ENCODE assay signal across 7 mouse cellular contexts in the genomic region with DNA sequence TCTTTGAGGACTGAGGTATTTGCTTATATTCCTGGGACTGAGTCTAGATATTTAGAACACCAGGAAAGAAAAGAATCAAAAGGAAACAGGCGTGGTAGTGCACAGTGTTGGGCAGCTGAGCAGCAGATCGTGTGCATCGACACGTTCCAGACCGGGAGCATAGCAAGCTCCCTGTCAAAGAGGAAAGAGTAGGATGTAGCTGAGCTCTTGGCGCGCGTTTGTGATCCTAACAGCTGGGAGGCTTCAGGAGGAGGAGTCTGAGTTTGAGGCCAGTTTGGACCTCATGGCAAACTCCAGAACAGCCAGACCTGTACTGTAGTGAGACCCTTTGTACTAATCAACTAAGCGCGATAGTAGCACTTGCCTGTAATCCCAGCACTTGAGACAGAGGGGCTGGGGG. TPM values are rescaled to one million over a fixed set of nuclear protein-coding genes. Genes with fewer than 3 reads are reported as not detected.
A peak's percentile ranks its signal among the peaks of the same experiment; 100 is the strongest.
DNase-seq lines count a peak whose midpoint lies in the region; ATAC-seq lines count a peak whose summit lies in the region.

No protein-coding gene starts in this region.

- peaks cover 35% of the 10 kb centered on the region for H3K36me3 ChIP-seq in kidney, embryonic 16.5 days (ENCODE audit: insufficient read depth, low read length)
- peaks cover 43% of the 10 kb centered on the region for H3K36me3 ChIP-seq in liver, embryonic 13.5 days
- H3K36me3 ChIP-seq in stomach, embryonic 14.5 days (ENCODE audit: control insufficient read depth, insufficient read depth, low read length), result peaks cover 26% of the 10 kb centered on the region

- no peaks in the 10 kb centered on the region for H3K27me3 ChIP-seq in kidney, embryonic 16.5 days (ENCODE audit: insufficient read depth, low read length)
- no peaks in the 10 kb centered on the region for H3K27me3 ChIP-seq in liver, embryonic 13.5 days
- no peaks in the 10 kb centered on the region for H3K27me3 ChIP-seq in stomach, embryonic 14.5 days (ENCODE audit: control insufficient read depth, insufficient read depth, low read length)

- peaks cover 17% of the 10 kb centered on the region for H3K4me1 ChIP-seq in kidney, embryonic 16.5 days (ENCODE audit: insufficient read depth, low read length)
- H3K4me1 ChIP-seq in liver, embryonic 13.5 days (replicated peaks), result peaks cover 31% of the 10 kb centered on the region
- H3K4me1 ChIP-seq in stomach, embryonic 14.5 days (ENCODE audit: control insufficient read depth, insufficient read depth, low read length), result peaks cover 18% of the 10 kb centered on the region; the same call in 1 of the 2 replicates

- intact Hi-C loops in heart, postnatal 10 days (cut with DNase I), result no loop called here

- ATAC-seq in kidney, embryonic 16.5 days (ENCODE audit: low FRiP score, low TSS enrichment), result peak; percentile 46; the same call in 1 of the 2 replicates
- no peak for ATAC-seq in liver, embryonic 13.5 days (ENCODE audit: low read depth)
- ATAC-seq in stomach, embryonic 14.5 days (ENCODE audit: insufficient number of reproducible peaks, insufficient read depth, low FRiP score, low read depth), result peak; percentile 75

- no peaks in the 10 kb centered on the region for H3K9me3 ChIP-seq in kidney, embryonic 16.5 days (ENCODE audit: low read length)
- H3K9me3 ChIP-seq in liver, embryonic 13.5 days (replicated peaks), result no peaks in the 10 kb centered on the region
- H3K9me3 ChIP-seq in stomach, embryonic 14.5 days (ENCODE audit: control insufficient read depth, low read depth, low read length), result no peaks in the 10 kb centered on the region

- H3K9ac ChIP-seq in kidney, embryonic 16.5 days (replicated peaks; ENCODE audit: low read length), result 0 out of 2 replicates have a peak overlapping the region, but pooled peaks have one; percentile 7
- peak overlapping the region; percentile 90 for H3K9ac ChIP-seq in liver, embryonic 13.5 days
- H3K9ac ChIP-seq in stomach, embryonic 14.5 days (replicated peaks; ENCODE audit: low read depth, low read length), result no peak overlapping the region

- DNase-seq in kidney, adult 8-10 months, result no peak
- DNase-seq in heart, postnatal 10 days, result peak; percentile 59 to 64
- DNase-seq in liver, embryonic 13.5 days, result no peak
- no peak for DNase-seq in layer of hippocampus, postnatal 25 days (ENCODE audit: extremely low spot score in 1 of 2, low spot score in 1 of 2)
- no peak for DNase-seq in left cerebral cortex, adult 18-20 months (ENCODE audit: low spot score in 2 of 2)

- 52% methylated on average over 10 of the region's 10 CpGs for WGBS in kidney, embryonic 16.5 days
- WGBS in liver, embryonic 13.5 days (ENCODE audit: insufficient replicate concordance), result 84% methylated on average over 10 of the region's 10 CpGs
- WGBS in stomach, embryonic 14.5 days, result 39% methylated on average over 10 of the region's 10 CpGs

- peak overlapping the region; percentile 96 for H3K27ac ChIP-seq in kidney, embryonic 16.5 days (ENCODE audit: low read length)
- H3K27ac ChIP-seq in liver, embryonic 13.5 days, result peak overlapping the region; percentile 91
- peak overlapping the region; percentile 96 for H3K27ac ChIP-seq in stomach, embryonic 14.5 days (ENCODE audit: low read length)

- peak overlapping the region; percentile 85 for H3K4me2 ChIP-seq in kidney, embryonic 16.5 days (replicated peaks; ENCODE audit: low read depth, low read length)
- peak overlapping the region; percentile 88 for H3K4me2 ChIP-seq in liver, embryonic 13.5 days
- H3K4me2 ChIP-seq in stomach, embryonic 14.5 days (replicated peaks; ENCODE audit: low read depth, low read length), result peak overlapping the region; percentile 68

- no peak overlapping the region; the same call in 1 of the 2 replicates for H3K4me3 ChIP-seq in kidney, embryonic 16.5 days (ENCODE audit: low read length)
- 0 out of 2 replicates have a peak overlapping the region, but pooled peaks have one; percentile 91 for H3K4me3 ChIP-seq in liver, embryonic 13.5 days (replicated peaks)
- peak overlapping the region; percentile 3 for H3K4me3 ChIP-seq in stomach, embryonic 14.5 days (ENCODE audit: low read depth, low read length)

RNA-seq across cellular contexts. Expression of a gene that starts 0.8 kb away (rescaled TPM):
- 38.8 and 41.6 TPM in 2 replicates for polyA plus RNA-seq in kidney, embryonic 16.5 days (2015; fragmentation: Nextera tagmentation; extraction: Ambion mirVana)
- 10 to 100 TPM; 29.2 to 33.4 TPM for total RNA-seq in heart, postnatal 10 days (2021)
- polyA plus RNA-seq in liver, embryonic 13.5 days (2015; fragmentation: Nextera tagmentation; extraction: Ambion mirVana), result 12.3 and 12.8 TPM in 2 replicates
- polyA plus RNA-seq in stomach, embryonic 14.5 days (2014; fragmentation: Nextera tagmentation; extraction: Ambion mirVana), result 64.0 and 64.9 TPM in 2 replicates
- total RNA-seq in layer of hippocampus, postnatal 25 days (2021), result 10 to 100 TPM; 17.6 to 21.3 TPM
- 10 to 100 TPM; 40.3 to 44.7 TPM for total RNA-seq in left cerebral cortex, adult 18-20 months (2021)

RNA-seq across cellular contexts. Expression of a gene that starts 1.9 kb away (rescaled TPM):
- polyA plus RNA-seq in kidney, embryonic 16.5 days (2015; fragmentation: Nextera tagmentation; extraction: Ambion mirVana), result 77.0 and 82.4 TPM in 2 replicates
- total RNA-seq in heart, postnatal 10 days (2021), result 10 to 100 TPM; 27.7 to 31.3 TPM
- polyA plus RNA-seq in liver, embryonic 13.5 days (2015; fragmentation: Nextera tagmentation; extraction: Ambion mirVana), result 23.5 and 26.0 TPM in 2 replicates
- 48.2 and 49.9 TPM in 2 replicates for polyA plus RNA-seq in stomach, embryonic 14.5 days (2014; fragmentation: Nextera tagmentation; extraction: Ambion mirVana)
- total RNA-seq in layer of hippocampus, postnatal 25 days (2021), result 10 to 100 TPM; 28.4 to 41.1 TPM
- 10 to 100 TPM; 37.9 to 39.9 TPM for total RNA-seq in left cerebral cortex, adult 18-20 months (2021)

RNA-seq across cellular contexts. Expression of a gene that starts 17.3 kb away (rescaled TPM):
- polyA plus RNA-seq in kidney, embryonic 16.5 days (2015; fragmentation: Nextera tagmentation; extraction: Ambion mirVana), result 68.5 and 73.6 TPM in 2 replicates
- total RNA-seq in heart, postnatal 10 days (2021), result 100 to 1,000 TPM; 284 to 331 TPM
- polyA plus RNA-seq in liver, embryonic 13.5 days (2015; fragmentation: Nextera tagmentation; extraction: Ambion mirVana), result 5.3 and 6.4 TPM in 2 replicates
- polyA plus RNA-seq in stomach, embryonic 14.5 days (2014; fragmentation: Nextera tagmentation; extraction: Ambion mirVana), result 38.7 and 43.7 TPM in 2 replicates
- total RNA-seq in layer of hippocampus, postnatal 25 days (2021), result 10 to 100 TPM; 25.9 to 27.8 TPM
- 10 to 100 TPM; 27.0 to 37.8 TPM for total RNA-seq in left cerebral cortex, adult 18-20 months (2021)

RNA-seq across cellular contexts. Expression of a gene that starts 25.9 kb away (rescaled TPM):
- not detected in 2 replicates for polyA plus RNA-seq in kidney, embryonic 16.5 days (2015; fragmentation: Nextera tagmentation; extraction: Ambion mirVana)
- not detected for total RNA-seq in heart, postnatal 10 days (2021)
- not detected in 2 replicates for polyA plus RNA-seq in liver, embryonic 13.5 days (2015; fragmentation: Nextera tagmentation; extraction: Ambion mirVana)
- polyA plus RNA-seq in stomach, embryonic 14.5 days (2014; fragmentation: Nextera tagmentation; extraction: Ambion mirVana), result not detected in 2 replicates
- not detected for total RNA-seq in layer of hippocampus, postnatal 25 days (2021)
- total RNA-seq in left cerebral cortex, adult 18-20 months (2021), result not detected

RNA-seq across cellular contexts. Expression of a gene that starts 28.2 kb away (rescaled TPM):
- polyA plus RNA-seq in kidney, embryonic 16.5 days (2015; fragmentation: Nextera tagmentation; extraction: Ambion mirVana), result 79.1 and 82.0 TPM in 2 replicates
- 100 to 1,000 TPM in 1 of 2 experiments, 10 to 100 TPM in 1; 98.4 to 103 TPM for total RNA-seq in heart, postnatal 10 days (2021)
- 26.0 and 27.0 TPM in 2 replicates for polyA plus RNA-seq in liver, embryonic 13.5 days (2015; fragmentation: Nextera tagmentation; extraction: Ambion mirVana)
- polyA plus RNA-seq in stomach, embryonic 14.5 days (2014; fragmentation: Nextera tagmentation; extraction: Ambion mirVana), result 49.5 and 54.4 TPM in 2 replicates
- 100 to 1,000 TPM; 127 to 155 TPM for total RNA-seq in layer of hippocampus, postnatal 25 days (2021)
- total RNA-seq in left cerebral cortex, adult 18-20 months (2021), result 100 to 1,000 TPM; 139 to 142 TPM

Comparison
In these comparisons a context has a peak if more than half of its experiments do, and no peak if none do; other contexts are left out.
1. DNase-seq: peak in heart, postnatal 10 days (2 of 2); none in kidney, adult 8-10 months (0 of 2), liver, embryonic 13.5 days (single experiment), layer of hippocampus, postnatal 25 days (0 of 2) and left cerebral cortex, adult 18-20 months (0 of 2).
2. RNA of a gene that starts 17.3 kb away (total RNA-seq): 284 to 331 TPM in heart, postnatal 10 days; 27.0 to 37.8 TPM in left cerebral cortex, adult 18-20 months and 25.9 to 27.8 TPM in layer of hippocampus, postnatal 25 days; every median in the first group is over 4 times any median in the second.
3. Peak in every context shown above with its lines, with median percentiles within 50 percentile points of each other: H3K27ac ChIP-seq and H3K4me2 ChIP-seq.